8 mouse cellular contexts compared by ENCODE assay signal in the genomic region with DNA sequence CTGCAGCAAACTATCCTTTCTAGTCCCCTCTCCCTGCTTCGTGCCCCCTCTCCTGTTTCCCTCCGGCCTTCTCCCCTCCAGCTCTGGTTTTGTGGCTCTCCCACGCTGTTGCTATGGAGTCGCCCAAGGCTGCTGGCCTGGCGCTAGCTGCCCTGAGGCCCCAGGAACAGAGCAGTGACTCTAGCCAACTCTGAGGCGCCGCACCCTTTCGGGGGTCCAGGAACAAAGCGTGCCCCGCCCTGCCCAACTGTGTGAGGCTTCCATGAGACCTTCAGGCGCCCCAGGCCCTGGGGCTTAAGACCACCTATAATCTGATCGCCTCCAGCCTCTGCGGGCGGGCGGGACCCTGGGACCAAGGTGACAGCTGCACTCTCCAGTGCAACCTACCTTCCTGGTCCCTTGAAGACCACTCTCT.
A peak's percentile ranks its signal among the peaks of the same experiment; 100 is the strongest.
DNase-seq lines count a peak whose midpoint lies in the region; ATAC-seq and TF ChIP-seq lines count a peak whose summit lies in the region.

No protein-coding gene starts in this region.

- TF ChIP-seq POLR2A in thymus, adult 2 months (IDR thresholded peaks at IDR 0.05; ENCODE audit: control insufficient read depth, extremely low read depth, insufficient read depth, low read length, poor library complexity) = no peak

- H3K27ac ChIP-seq in intestine, embryonic 15.5 days = no peak overlapping the region
- H3K27ac ChIP-seq in stomach, postnatal 0 days (replicated peaks) = no peak overlapping the region
- H3K27ac ChIP-seq in thymus, adult 2 months (ENCODE audit: control insufficient read depth, insufficient read depth, low read length) = no peak overlapping the region

- no peak for TF ChIP-seq EP300 in stomach, postnatal 0 days (optimal IDR thresholded peaks at IDR 0.05)

- intact Hi-C loops in gastrocnemius, postnatal 14 days (cut with DNase I; ENCODE audit: low total_unique reads) = no loop called here

- peak overlapping the region; percentile 50; the same call in 1 of the 2 replicates for H3K9ac ChIP-seq in intestine, embryonic 15.5 days
- H3K9ac ChIP-seq in stomach, postnatal 0 days (ENCODE audit: low read length) = peak overlapping the region; percentile 52

- DNase-seq in heart, adult 11 months = peak; percentile 94
- DNase-seq in heart, adult 8-10 months (ENCODE audit: low spot score) = no peak
- DNase-seq in adrenal gland, postnatal 25 days = peak; percentile 62
- DNase-seq in gastrocnemius, postnatal 14 days = peak; percentile 48
- peak; percentile 45 to 47 for DNase-seq in lung, postnatal 4 days
- peak; percentile 47 for DNase-seq in stomach, postnatal 0 days (ENCODE audit: low spot score)
- DNase-seq in thymus, adult 2 months = no peak

- H3K4me1 ChIP-seq in intestine, embryonic 15.5 days (replicated peaks) = peaks cover 13% of the 10 kb centered on the region
- peaks cover 5% of the 10 kb centered on the region for H3K4me1 ChIP-seq in stomach, postnatal 0 days (replicated peaks; ENCODE audit: control insufficient read depth, insufficient read depth)
- H3K4me1 ChIP-seq in thymus, adult 2 months (replicated peaks; ENCODE audit: control insufficient read depth, insufficient read depth, low read length) = no peaks in the 10 kb centered on the region; the same call in 1 of the 2 replicates

- peak overlapping the region; percentile 51 for H3K4me3 ChIP-seq in intestine, embryonic 15.5 days (replicated peaks)
- H3K4me3 ChIP-seq in stomach, postnatal 0 days (ENCODE audit: low read depth, low read length) = peak overlapping the region; percentile 49
- no peak overlapping the region for H3K4me3 ChIP-seq in thymus, adult 2 months (ENCODE audit: control insufficient read depth, insufficient read depth, low read length)

- H3K9me3 ChIP-seq in intestine, embryonic 15.5 days = no peaks in the 10 kb centered on the region
- no peaks in the 10 kb centered on the region for H3K9me3 ChIP-seq in stomach, postnatal 0 days (ENCODE audit: control insufficient read depth, low read length)

- TF ChIP-seq CTCF in stomach, postnatal 0 days (IDR thresholded peaks at IDR 0.05; ENCODE audit: low read depth) = no peak
- no peak for TF ChIP-seq CTCF in thymus, adult 2 months (IDR thresholded peaks at IDR 0.05; ENCODE audit: borderline replicate concordance, control insufficient read depth, extremely low read depth, insufficient read depth, low read length, poor library complexity)

- H3K27me3 ChIP-seq in intestine, embryonic 15.5 days (replicated peaks) = 0 out of 2 replicates have a peak, but pooled peaks cover 6% of the 10 kb centered on the region
- no peaks in the 10 kb centered on the region for H3K27me3 ChIP-seq in stomach, postnatal 0 days (ENCODE audit: control insufficient read depth, insufficient read depth, low read length)
- peaks cover 4% of the 10 kb centered on the region; the same call in 1 of the 2 replicates for H3K27me3 ChIP-seq in thymus, adult 2 months (ENCODE audit: control insufficient read depth, insufficient read depth, low read length)

- H3K36me3 ChIP-seq in intestine, embryonic 15.5 days = no peaks in the 10 kb centered on the region
- no peaks in the 10 kb centered on the region for H3K36me3 ChIP-seq in stomach, postnatal 0 days (ENCODE audit: control insufficient read depth, insufficient read depth, low read length)
- H3K36me3 ChIP-seq in thymus, adult 2 months (ENCODE audit: control insufficient read depth, insufficient read depth, low read length) = no peaks in the 10 kb centered on the region

- 6% methylated on average over 15 of the region's 15 CpGs for WGBS in intestine, embryonic 15.5 days
- 10% methylated on average over 14 of the region's 15 CpGs for WGBS in stomach, postnatal 0 days
- 42% methylated on average over 15 of the region's 15 CpGs for WGBS in thymus, adult 2 months

- H3K4me2 ChIP-seq in intestine, embryonic 15.5 days (replicated peaks) = peak overlapping the region; percentile 98
- peak overlapping the region; percentile 91 for H3K4me2 ChIP-seq in stomach, postnatal 0 days (replicated peaks; ENCODE audit: low read depth)

- peak; percentile 80 for ATAC-seq in intestine, embryonic 15.5 days
- peak; percentile 79 for ATAC-seq in stomach, postnatal 0 days (ENCODE audit: low FRiP score, low TSS enrichment)

Comparison
In these comparisons a context has a peak if more than half of its experiments do, and no peak if none do; other contexts are left out.
1. DNase-seq: peak in heart, adult 11 months (single experiment), adrenal gland, postnatal 25 days (single experiment), gastrocnemius, postnatal 14 days (single experiment), lung, postnatal 4 days (2 of 2) and stomach, postnatal 0 days (single experiment); none in heart, adult 8-10 months (single experiment) and thymus, adult 2 months (single experiment).